Mouse (Mus musculus): Measurements from ENCODE around the gene Mecom.

DNA sequence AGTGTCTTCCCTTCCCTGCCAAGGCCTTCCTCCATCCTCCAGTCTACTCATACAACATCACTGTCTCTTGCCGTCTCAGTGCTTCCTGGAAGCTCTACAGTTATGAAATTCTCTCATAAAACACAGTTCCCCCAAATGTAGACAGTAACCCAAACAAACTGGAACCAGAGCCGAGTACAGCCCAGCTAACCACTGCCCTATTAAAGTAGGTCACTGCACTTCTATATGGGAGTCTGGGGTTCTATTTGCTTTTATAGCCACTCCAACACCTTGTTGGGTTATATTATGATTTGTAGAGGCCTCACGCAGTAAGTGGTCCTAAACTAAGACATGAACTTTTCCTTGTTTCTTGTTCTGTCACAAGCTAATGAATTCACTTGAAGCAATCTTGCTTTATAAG lies 380.8 kb downstream of the Mecom start:
- no peak for TF ChIP-seq POLR2A (IDR thresholded peaks at IDR 0.05; ENCODE audit: borderline replicate concordance, low read depth, low read length)
- TF ChIP-seq CTCF (IDR thresholded peaks at IDR 0.05; ENCODE audit: low read depth, low read length) = no peak
